Mouse (Mus musculus): ENCODE measurements at regions not wholly inside any gene's neighbourhood (a gene's known extent, or its start where the extent isn't known, plus 50 kb on each side); places are given as distances from the start of the nearest gene placed in this dataset.

DNA sequence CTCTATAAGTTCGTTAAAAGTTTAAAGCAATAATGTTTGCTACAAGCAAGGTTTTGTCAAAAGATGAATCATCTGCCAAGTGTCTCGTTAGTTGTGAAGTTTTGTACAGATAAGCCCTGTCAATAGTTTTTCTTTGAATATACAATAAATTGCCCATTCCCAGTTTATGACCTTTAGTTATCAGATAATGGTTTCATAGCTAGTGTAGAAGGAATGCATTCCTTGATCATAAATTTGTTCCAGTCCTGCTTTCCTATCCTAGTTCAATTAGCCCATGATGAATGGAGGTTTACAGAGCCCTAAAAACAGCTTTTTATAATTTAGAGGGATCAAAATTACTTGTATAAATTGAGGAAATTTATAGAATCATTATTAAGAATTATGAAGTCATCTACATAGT is 62.5 kb upstream of the Lrch2 start:
- no peak for DNase-seq (ENCODE audit: low spot score)

DNA sequence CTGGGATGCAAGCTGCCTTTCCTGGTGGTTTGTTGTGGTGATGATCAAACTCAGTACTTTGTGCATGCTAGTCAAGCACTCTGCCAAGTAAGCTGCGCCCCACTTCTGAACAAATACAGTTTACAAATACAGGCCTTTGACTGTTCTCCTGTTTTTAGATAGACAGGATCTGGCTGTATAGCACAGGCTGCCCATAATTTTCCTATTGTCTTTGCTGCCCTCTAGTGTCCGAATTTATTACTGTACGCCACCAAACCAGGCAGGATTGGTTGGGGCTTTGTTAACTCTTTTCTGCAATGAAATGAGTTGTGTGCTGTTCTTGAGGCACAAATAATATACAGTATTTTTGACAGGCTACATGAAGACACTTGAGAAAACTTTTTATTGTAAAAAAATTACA is 54.8 kb upstream of the Lrch2 start:
- DNase-seq (ENCODE audit: low spot score): peak; percentile 8

All from gastrocnemius, adult 18-20 months (tissue).